Mouse (Mus musculus) T-helper 17 cell (primary cell): Measurements from ENCODE around the gene Ndufb10.

Source experiments
- in situ Hi-C, 2 experiments: fragments of 300-600 bp; cut with MboI, MseI; formaldehyde crosslinking; loops; 1 replicate in 1 of 2; 2 replicates in 1 of 2; pipeline ENCODE4 v1.15.1; 2025; ENCODE audit warnings: high pct_unique_total_duplicates in 2 of 2

The Ndufb10 gene

GRCm38 (mm10) chr17:24715556-24715955 lies 8.7 kb downstream of the Ndufb10 start:
- in situ Hi-C loops: no loop called here

GRCm38 (mm10) chr17:24708646-24709045 lies 15.6 kb downstream of the Ndufb10 start:
- in situ Hi-C loops: no loop called here

- in situ Hi-C loops: no loop called here
Observed at GRCm38 (mm10) chr17:24707801-24708425, 16.4 kb downstream of the Ndufb10 start.

GRCm38 (mm10) chr17:24706982-24707800 lies 17.1 kb downstream of the Ndufb10 start, which contains the start of gene Tbl3:
Gene Tbl3, minus strand, starts transcription at chr17:24707660.
- in situ Hi-C loops: no loop called here

GRCm38 (mm10) chr17:24705821-24706220 lies 18.5 kb downstream of the Ndufb10 start:
- in situ Hi-C loops: no loop called here

GRCm38 (mm10) chr17:24701251-24701650 lies 23.0 kb downstream of the Ndufb10 start:
- in situ Hi-C loops: no loop called here

- in situ Hi-C loops: no loop called here
Observed at GRCm38 (mm10) chr17:24699473-24699872, 24.8 kb downstream of the Ndufb10 start.

GRCm38 (mm10) chr17:24698715-24699114 lies 25.6 kb downstream of the Ndufb10 start:
- in situ Hi-C loops: no loop called here

GRCm38 (mm10) chr17:24697985-24698384 lies 26.3 kb downstream of the Ndufb10 start:
- in situ Hi-C loops: no loop called here

GRCm38 (mm10) chr17:24696011-24696697 lies 28.1 kb downstream of the Ndufb10 start, which contains the start of the genes Gfer and Noxo1:
Gene Gfer, minus strand, starts transcription at chr17:24696156.
Gene Noxo1, plus strand, starts transcription at chr17:24696234.
- in situ Hi-C loops: no loop called here

GRCm38 (mm10) chr17:24695326-24696010 lies 28.8 kb downstream of the Ndufb10 start:
- in situ Hi-C loops: no loop called here

GRCm38 (mm10) chr17:24692385-24692784 lies 31.9 kb downstream of the Ndufb10 start:
- in situ Hi-C loops: no loop called here

- in situ Hi-C loops: no loop called here
Observed at GRCm38 (mm10) chr17:24689251-24690081, 34.8 kb downstream of the Ndufb10 start, which contains the start of gene Syngr3. Gene Syngr3, minus strand, starts transcription at chr17:24689955.

- in situ Hi-C loops: no loop called here
Observed at GRCm38 (mm10) chr17:24687599-24687998, 36.7 kb downstream of the Ndufb10 start.

GRCm38 (mm10) chr17:24687146-24687595 lies 37.1 kb downstream of the Ndufb10 start:
- in situ Hi-C loops: no loop called here

- in situ Hi-C loops: no loop called here
Observed at GRCm38 (mm10) chr17:24686514-24686913, 37.8 kb downstream of the Ndufb10 start.

- in situ Hi-C loops: no loop called here
Observed at GRCm38 (mm10) chr17:24677500-24678080, 46.7 kb downstream of the Ndufb10 start.

- in situ Hi-C loops: no loop called here
Observed at GRCm38 (mm10) chr17:24676877-24677276, 47.4 kb downstream of the Ndufb10 start.

GRCm38 (mm10) chr17:24676187-24676586 lies 48.1 kb downstream of the Ndufb10 start:
- in situ Hi-C loops: no loop called here

- in situ Hi-C loops: no loop called here
Observed at GRCm38 (mm10) chr17:24674277-24674676, 50.0 kb downstream of the Ndufb10 start.
